In genomic region chr11:89084601-89085000, GRCm38 (mm10) we compare ENCODE assay signal across 10 mouse cellular contexts. TPM values are rescaled to one million over a fixed set of nuclear protein-coding genes. Genes with fewer than 3 reads are reported as not detected.
DNase-seq lines count a peak whose midpoint lies in the region; ATAC-seq lines count a peak whose summit lies in the region.
"Had no signal": no experiment of that assay in that cellular context is flagged by ENCODE, and none has a peak within 500 bp of the region (broad histone marks: within the 10 kb centered on the region; RNA-seq: fewer than 3 reads in every experiment).

No protein-coding gene starts in this region.

- H3K27me3 ChIP-seq in neural tube, embryonic 11.5 days (ENCODE audit: control insufficient read depth, insufficient read depth, low read length): no peaks in the 10 kb centered on the region
- H3K27me3 ChIP-seq in midbrain, embryonic 10.5 days (ENCODE audit: low read depth, poor library complexity, severe bottlenecking): no peaks in the 10 kb centered on the region

- H3K9me3 ChIP-seq in neural tube, embryonic 11.5 days (ENCODE audit: control insufficient read depth, low read length): no peaks in the 10 kb centered on the region
- peaks cover 5% of the 10 kb centered on the region; the same call in 1 of the 2 replicates for H3K9me3 ChIP-seq in midbrain, embryonic 10.5 days (replicated peaks)

- H3K9ac ChIP-seq in neural tube, embryonic 11.5 days (ENCODE audit: low read length): no peak overlapping the region

- H3K27ac ChIP-seq in neural tube, embryonic 11.5 days (ENCODE audit: low read depth, low read length): no peak overlapping the region
- H3K27ac ChIP-seq in midbrain, embryonic 10.5 days (replicated peaks): no peak overlapping the region
- H3K27ac ChIP-seq: macrophage had no signal

- 51% methylated on average over 7 of the region's 7 CpGs for WGBS in neural tube, embryonic 11.5 days
- 49% methylated on average over 7 of the region's 7 CpGs for WGBS in midbrain, embryonic 10.5 days

- H3K4me1 ChIP-seq in neural tube, embryonic 11.5 days (ENCODE audit: control insufficient read depth, insufficient read depth, low read length): 0 out of 2 replicates have a peak, but pooled peaks cover 3% of the 10 kb centered on the region
- no peaks in the 10 kb centered on the region for H3K4me1 ChIP-seq in midbrain, embryonic 10.5 days

- peak; percentile 72 for DNase-seq in gastrocnemius, adult 18-20 months (ENCODE audit: low spot score)
- DNase-seq in gastrocnemius, adult 8-10 months (ENCODE audit: low spot score in 2 of 2): no peak
- peak; percentile 35 for DNase-seq in neural tube, embryonic 11.5 days (ENCODE audit: low spot score)
- no peak for DNase-seq in neural tube, embryonic 10.5 days (ENCODE audit: extremely low spot score, low spot score)
- peak; percentile 36 for DNase-seq in adrenal gland, postnatal 25 days
- peak; percentile 37 to 65 for DNase-seq in kidney, postnatal 36 days
- DNase-seq in right cerebral cortex, postnatal 10 days (ENCODE audit: low spot score in 2 of 2): peak; percentile 54 to 61
- DNase-seq in midbrain, embryonic 10.5 days (ENCODE audit: low spot score): no peak

- H3K4me2 ChIP-seq in neural tube, embryonic 11.5 days (ENCODE audit: low read depth): no peak overlapping the region

- H3K4me3 ChIP-seq in neural tube, embryonic 11.5 days (ENCODE audit: low read depth, low read length): no peak overlapping the region
- no peak overlapping the region for H3K4me3 ChIP-seq in midbrain, embryonic 10.5 days

- no peaks in the 10 kb centered on the region for H3K36me3 ChIP-seq in neural tube, embryonic 11.5 days (ENCODE audit: control insufficient read depth, insufficient read depth, low read length)
- no peaks in the 10 kb centered on the region for H3K36me3 ChIP-seq in midbrain, embryonic 10.5 days

- no peak for ATAC-seq in neural tube, embryonic 11.5 days (ENCODE audit: insufficient read depth, low FRiP score, low TSS enrichment)

RNA-seq across cellular contexts. Expression of gene Gm525, which starts 11.0 kb away (rescaled TPM):
- total RNA-seq in gastrocnemius, adult 18-20 months (2021): not detected
- total RNA-seq in gastrocnemius, adult 8-10 months (2022): not detected
- polyA plus RNA-seq in neural tube, embryonic 11.5 days (2014; fragmentation: Nextera tagmentation; extraction: Ambion mirVana): not detected in 2 replicates
- total RNA-seq in adrenal gland, postnatal 25 days (2021): not detected in 2 replicates
- polyA plus RNA-seq in midbrain, embryonic 10.5 days (2016; fragmentation: Nextera tagmentation; extraction: Ambion mirVana): not detected in 2 replicates
- total RNA-seq: hematopoietic stem cell, adult 5-6 weeks had no signal
- polyA plus RNA-seq: macrophage had no signal

RNA-seq across cellular contexts. Expression of gene Dgke, which starts 18.0 kb away (rescaled TPM):
- 1 to 10 TPM; 2.7 to 3.0 TPM for total RNA-seq in gastrocnemius, adult 18-20 months (2021)
- total RNA-seq in gastrocnemius, adult 8-10 months (2022): 1 to 10 TPM; 2.1 to 3.6 (median 2.9) TPM
- polyA plus RNA-seq in neural tube, embryonic 11.5 days (2014; fragmentation: Nextera tagmentation; extraction: Ambion mirVana): 6.6 and 6.9 TPM in 2 replicates
- 9.5 and 10.4 TPM in 2 replicates for total RNA-seq in adrenal gland, postnatal 25 days (2021)
- 4.2 and 6.1 TPM in 2 replicates for polyA plus RNA-seq in midbrain, embryonic 10.5 days (2016; fragmentation: Nextera tagmentation; extraction: Ambion mirVana)

Comparison
In these comparisons a context has a peak if more than half of its experiments do, and no peak if none do; other contexts are left out.
1. DNase-seq: peak in gastrocnemius, adult 18-20 months (single experiment), neural tube, embryonic 11.5 days (single experiment), adrenal gland, postnatal 25 days (single experiment), kidney, postnatal 36 days (2 of 2) and right cerebral cortex, postnatal 10 days (2 of 2); none in gastrocnemius, adult 8-10 months (0 of 2), neural tube, embryonic 10.5 days (single experiment) and midbrain, embryonic 10.5 days (single experiment).